Mouse (Mus musculus) CH12.LX (cell line): ENCODE data around the gene Rtel1. TPM values are rescaled to one million over a fixed set of nuclear protein-coding genes. Genes with fewer than 3 reads are reported as not detected.

Experiments used
- DNase-seq: peaks from one replicate; pipeline ENCODE4 v3.0.0-alpha.2; 2013; ENCODE audit errors: extremely low read depth
- H3K27ac ChIP-seq: 2 replicates; pipeline ENCODE4 v1.5.1; 2012; ENCODE audit warnings: low read depth, mild to moderate bottlenecking, control low read depth, moderate library complexity; ENCODE audit not compliant: insufficient read depth
- H3K27me3 ChIP-seq: replicated peaks from 2 replicates; pipeline ENCODE3; 2012; ENCODE audit warnings: inconsistent platforms
- H3K36me3 ChIP-seq, 2 experiments: replicated peaks in 1 of 2; 2 replicates each; pipeline versions ENCODE3 to v1.6.1; 2012; ENCODE audit warnings: inconsistent platforms in 1 of 2, low read length in 1 of 2, mild to moderate bottlenecking in 1 of 2, mixed read lengths in 1 of 2, moderate library complexity in 1 of 2; ENCODE audit not compliant: control insufficient read depth in 1 of 2, insufficient read depth in 1 of 2
- H3K4me1 ChIP-seq, 2 experiments: 2 replicates each; pipeline ENCODE4 v1.6.1; 2012; ENCODE audit warnings: inconsistent platforms in 1 of 2, moderate library complexity in 1 of 2; ENCODE audit not compliant: insufficient read depth in 2 of 2, control insufficient read depth in 1 of 2
- H3K4me2 ChIP-seq: 2 replicates; pipeline ENCODE4 v1.6.1; 2012; ENCODE audit warnings: low read depth, mild to moderate bottlenecking, control low read depth; ENCODE audit not compliant: poor library complexity, insufficient read depth, severe bottlenecking
- H3K4me3 ChIP-seq, 3 experiments: fragments of 150-350 bp in 1 of 3; sonication (generic) in 1 of 3; replicated peaks in 1 of 3; 2 replicates each; pipeline versions ENCODE3 to v1.5.1; 2011 to 2012; ENCODE audit warnings: low read depth in 2 of 3, low read length in 2 of 3, mild to moderate bottlenecking in 2 of 3, moderate library complexity in 2 of 3, control low read depth in 1 of 3, improper control_type of control experiment in 1 of 3, inconsistent platforms in 1 of 3, mixed read lengths in 1 of 3; ENCODE audit not compliant: poor library complexity in 1 of 3
- H3K79me2 ChIP-seq: replicated peaks from 2 replicates; pipeline ENCODE4 v1.6.1; 2012; ENCODE audit warnings: mild to moderate bottlenecking, moderate library complexity; ENCODE audit not compliant: control insufficient read depth, poor library complexity, insufficient read depth, severe bottlenecking; ENCODE audit errors: extremely low read depth
- H3K9ac ChIP-seq: 2 replicates; pipeline ENCODE4 v1.6.1; 2012; ENCODE audit warnings: low read depth, mild to moderate bottlenecking, control low read depth, moderate library complexity; ENCODE audit not compliant: insufficient read depth
- H3K9me3 ChIP-seq: replicated peaks from 2 replicates; pipeline ENCODE3; 2012; ENCODE audit warnings: low read length, inconsistent platforms, mixed read lengths
- E2F4 ChIP-seq: IDR thresholded peaks from 2 replicates; pipeline ENCODE4 v1.6.1; 2011; ENCODE audit warnings: low read depth, low read length, improper control_type of control experiment; ENCODE audit not compliant: insufficient replicate concordance
- JUND ChIP-seq: conservative IDR thresholded peaks from 2 replicates; pipeline ENCODE4 v1.6.1; 2011; ENCODE audit warnings: low read depth, low read length, improper control_type of control experiment
- KAT2A ChIP-seq: IDR thresholded peaks from 2 replicates; pipeline ENCODE4 v1.6.1; 2012; ENCODE audit warnings: low read length, improper control_type of control experiment, inconsistent platforms; ENCODE audit not compliant: insufficient replicate concordance
- MAFK ChIP-seq: IDR thresholded peaks from 2 replicates; pipeline ENCODE4 v1.6.1; 2011; ENCODE audit warnings: low read length, improper control_type of control experiment; ENCODE audit not compliant: insufficient replicate concordance
- MEF2A ChIP-seq: IDR thresholded peaks from 2 replicates; pipeline ENCODE4 v1.6.1; 2014; ENCODE audit warnings: low read depth, mild to moderate bottlenecking, inconsistent platforms, low read length, improper control_type of control experiment, borderline replicate concordance
- POLR2A ChIP-seq: IDR thresholded peaks from 2 replicates; pipeline ENCODE4 v1.6.1; 2011; ENCODE audit warnings: low read depth, mild to moderate bottlenecking, improper control_type of control experiment, low read length
- RAD21 ChIP-seq: IDR thresholded peaks from 2 replicates; pipeline ENCODE4 v1.6.1; 2011; ENCODE audit warnings: low read depth, mild to moderate bottlenecking, low read length, improper control_type of control experiment, moderate library complexity
- RCOR1 ChIP-seq: conservative IDR thresholded peaks from 2 replicates; pipeline ENCODE4 v1.6.1; 2012; ENCODE audit warnings: low read depth, mild to moderate bottlenecking, inconsistent platforms, low read length, improper control_type of control experiment
- SIN3A ChIP-seq: IDR thresholded peaks from 2 replicates; pipeline ENCODE4 v1.6.1; 2012; ENCODE audit warnings: low read length, improper control_type of control experiment, inconsistent platforms
- SMC3 ChIP-seq: IDR thresholded peaks from 2 replicates; pipeline ENCODE4 v1.6.1; 2011; ENCODE audit warnings: low read depth, low read length, improper control_type of control experiment
- UBTF ChIP-seq: IDR thresholded peaks from 2 replicates; pipeline ENCODE4 v1.6.1; 2012; ENCODE audit warnings: low read depth, mild to moderate bottlenecking, inconsistent platforms, low read length, improper control_type of control experiment, moderate library complexity
- USF1 ChIP-seq: IDR thresholded peaks from 2 replicates; pipeline ENCODE4 v1.6.1; 2014; ENCODE audit warnings: low read depth, mild to moderate bottlenecking, inconsistent platforms, low read length, improper control_type of control experiment
- dilution Hi-C: fragments of 300-500 bp; cut with MboI; formaldehyde crosslinking; loops from 2 replicates; pipeline ENCODE4 v1.14.3; 2020; ENCODE audit warnings: low sequenced_read_pairs; ENCODE audit not compliant: extremely low pct_unique_long_range_greater_than_20kb, extremely low pct_ligation_motif_present
- in situ Hi-C: fragments of 300-500 bp; cut with MboI; formaldehyde crosslinking; loops from 3 replicates; pipeline ENCODE4 v1.14.3; 2019; ENCODE audit warnings: low sequenced_read_pairs, low pct_ligation_motif_present, low pct_unique_long_range_greater_than_20kb, mixed read lengths
- polyA plus RNA-seq: library from polyadenylated mRNA; unstranded; fragments of >175 nt; gene quantifications from 2 replicates; pipeline ENCODE4 v1.2.1, GENCODE M21; 2012; ENCODE audit warnings: low read depth; ENCODE audit not compliant: insufficient read length
- total RNA-seq, 2 experiments: library from RNA; depleted of rRNA; stranded (reverse); fragments of 300-350 nt in 1 of 2; fragments of >200 nt in 1 of 2; gene quantifications; 2 replicates each; pipeline ENCODE4 v1.2.3; 2012 to 2014

Gene Rtel1
- total and polyA plus RNA-seq, 3 experiments = 65.4 to 89.2 (median 67.6) TPM

DNA sequence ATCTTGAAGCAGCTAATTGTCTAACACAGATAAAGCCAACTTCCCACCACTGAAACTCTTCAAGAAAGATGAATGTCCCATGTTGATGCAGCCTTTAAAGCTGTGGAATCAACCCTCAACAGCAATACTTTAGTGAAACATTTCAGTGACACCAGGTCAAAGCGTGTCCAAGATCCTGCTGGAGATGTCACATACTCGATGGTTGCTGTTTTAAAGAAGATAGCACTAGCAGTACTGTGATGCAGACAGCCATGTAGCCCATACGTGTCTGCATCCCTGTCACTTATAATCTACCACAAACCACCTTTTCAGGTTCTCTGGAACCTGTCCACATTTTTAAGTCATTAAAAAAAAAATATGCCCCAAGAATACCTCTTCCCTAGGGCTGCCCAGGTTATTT is 84.2 kb downstream of the Rtel1 start:
- Histone ChIP-seq H3K4me3 (no peak overlapping the region), H3K27me3 (no peaks in the 10 kb centered on the region), H3K36me3 (peaks cover 5 to 36% of the 10 kb centered on the region in 2 experiments), H3K9me3 (no peaks in the 10 kb centered on the region), H3K9ac (no peak overlapping the region), H3K79me2 (no peaks in the 10 kb centered on the region), H3K4me1 (0 out of 4 replicates have a peak, but pooled peaks cover 0 to 3% of the 10 kb centered on the region in 2 experiments), H3K27ac (no peak overlapping the region), H3K4me2 (no peak overlapping the region)
- DNase-seq = no peak
- in situ Hi-C loops (loop anchor here (10.0 kb wide), 1 partner anchor 291 kb away; the partner anchor contains the start of genes Lkaaear1 and Rgs19), dilution Hi-C loops (no loop called here)
- no peak for TF ChIP-seq JUND
- TF ChIP-seq MEF2A = no peak
- TF ChIP-seq SMC3 = no peak
- TF ChIP-seq MAFK = no peak
- no peak for TF ChIP-seq RAD21
- no peak for TF ChIP-seq SIN3A
- TF ChIP-seq KAT2A = no peak
- no peak for TF ChIP-seq E2F4
- no peak for TF ChIP-seq POLR2A
- no peak for TF ChIP-seq USF1
- TF ChIP-seq UBTF = no peak
- no peak for TF ChIP-seq RCOR1

Other genes starting within 250 kb of the Rtel1 start
- gene Kcnq2, start 184.4 kb upstream of the Rtel1 start, total RNA-seq (2012; rRNA removed) = 0.04 TPM in 2 replicates
- not detected in 2 replicates for gene Kcnq2, start 184.4 kb upstream of the Rtel1 start, total RNA-seq (2014; rRNA removed)
- not detected in 2 replicates for gene Kcnq2, start 184.4 kb upstream of the Rtel1 start, polyA plus RNA-seq
- gene Eef1a2, start 162.7 kb upstream of the Rtel1 start, total RNA-seq (2012; rRNA removed) = not detected in 2 replicates
- not detected in 2 replicates for gene Eef1a2, start 162.7 kb upstream of the Rtel1 start, total RNA-seq (2014; rRNA removed)
- gene Eef1a2, start 162.7 kb upstream of the Rtel1 start, polyA plus RNA-seq = not detected in 2 replicates
- 60.0 and 68.9 TPM in 2 replicates for gene Ppdpf, start 132.5 kb upstream of the Rtel1 start, total RNA-seq (2012; rRNA removed)
- 57.6 and 71.2 TPM in 2 replicates for gene Ppdpf, start 132.5 kb upstream of the Rtel1 start, total RNA-seq (2014; rRNA removed)
- gene Ppdpf, start 132.5 kb upstream of the Rtel1 start, polyA plus RNA-seq = 75.5 and 113 TPM in 2 replicates
- 0.04 and 0.17 TPM in 2 replicates for gene Ptk6, start 117.0 kb upstream of the Rtel1 start, total RNA-seq (2012; rRNA removed)
- 0.05 TPM in 1 of 2 replicates, not detected in the other for gene Ptk6, start 117.0 kb upstream of the Rtel1 start, total RNA-seq (2014; rRNA removed)
- 0.07 and 0.09 TPM in 2 replicates for gene Ptk6, start 117.0 kb upstream of the Rtel1 start, polyA plus RNA-seq
- gene Srms, start 106.6 kb upstream of the Rtel1 start, total RNA-seq (2012; rRNA removed) = 0.08 and 0.17 TPM in 2 replicates
- 0.13 and 0.14 TPM in 2 replicates for gene Srms, start 106.6 kb upstream of the Rtel1 start, total RNA-seq (2014; rRNA removed)
- 0.41 TPM in 1 of 2 replicates, not detected in the other for gene Srms, start 106.6 kb upstream of the Rtel1 start, polyA plus RNA-seq
- 0.25 and 0.59 TPM in 2 replicates for gene Fndc11, start 99.7 kb upstream of the Rtel1 start, total RNA-seq (2012; rRNA removed)
- gene Fndc11, start 99.7 kb upstream of the Rtel1 start, total RNA-seq (2014; rRNA removed) = not detected in 2 replicates
- gene Fndc11, start 99.7 kb upstream of the Rtel1 start, polyA plus RNA-seq = not detected in 2 replicates
- 14.8 and 18.3 TPM in 2 replicates for gene Helz2, start 77.7 kb upstream of the Rtel1 start, total RNA-seq (2012; rRNA removed)
- 4.8 and 5.6 TPM in 2 replicates for gene Helz2, start 77.7 kb upstream of the Rtel1 start, total RNA-seq (2014; rRNA removed)
- gene Helz2, start 77.7 kb upstream of the Rtel1 start, polyA plus RNA-seq = 16.0 and 18.0 TPM in 2 replicates
- 14.2 and 17.3 TPM in 2 replicates for gene Gmeb2, start 31.7 kb upstream of the Rtel1 start, total RNA-seq (2012; rRNA removed)
- 11.1 and 11.6 TPM in 2 replicates for gene Gmeb2, start 31.7 kb upstream of the Rtel1 start, total RNA-seq (2014; rRNA removed)
- gene Gmeb2, start 31.7 kb upstream of the Rtel1 start, polyA plus RNA-seq = 20.4 and 20.7 TPM in 2 replicates
- gene Stmn3, start 5.2 kb upstream of the Rtel1 start, total RNA-seq (2012; rRNA removed) = not detected in 2 replicates
- not detected in 2 replicates for gene Stmn3, start 5.2 kb upstream of the Rtel1 start, total RNA-seq (2014; rRNA removed)
- not detected in 2 replicates for gene Stmn3, start 5.2 kb upstream of the Rtel1 start, polyA plus RNA-seq
- 23.9 and 29.8 TPM in 2 replicates for gene Zgpat, start 45.2 kb downstream of the Rtel1 start, total RNA-seq (2012; rRNA removed)
- gene Zgpat, start 45.2 kb downstream of the Rtel1 start, total RNA-seq (2014; rRNA removed) = 18.4 and 19.3 TPM in 2 replicates
- gene Zgpat, start 45.2 kb downstream of the Rtel1 start, polyA plus RNA-seq = 20.9 and 21.1 TPM in 2 replicates
- 29.2 and 35.5 TPM in 2 replicates for gene Arfrp1, start 45.7 kb downstream of the Rtel1 start, total RNA-seq (2012; rRNA removed)
- 45.3 and 46.0 TPM in 2 replicates for gene Arfrp1, start 45.7 kb downstream of the Rtel1 start, total RNA-seq (2014; rRNA removed)
- gene Arfrp1, start 45.7 kb downstream of the Rtel1 start, polyA plus RNA-seq = 55.6 and 72.7 TPM in 2 replicates
- gene Lime1, start 60.3 kb downstream of the Rtel1 start, total RNA-seq (2012; rRNA removed) = 59.7 and 61.8 TPM in 2 replicates
- gene Lime1, start 60.3 kb downstream of the Rtel1 start, total RNA-seq (2014; rRNA removed) = 61.5 and 67.0 TPM in 2 replicates
- gene Lime1, start 60.3 kb downstream of the Rtel1 start, polyA plus RNA-seq = 70.7 and 73.9 TPM in 2 replicates
- 4.1 and 9.3 TPM in 2 replicates for gene Zbtb46, start 139.7 kb downstream of the Rtel1 start, total RNA-seq (2012; rRNA removed)
- 6.2 and 6.7 TPM in 2 replicates for gene Zbtb46, start 139.7 kb downstream of the Rtel1 start, total RNA-seq (2014; rRNA removed)
- gene Zbtb46, start 139.7 kb downstream of the Rtel1 start, polyA plus RNA-seq = 5.3 and 6.0 TPM in 2 replicates
- 0.13 TPM in 1 of 2 replicates, not detected in the other for gene Abhd16b, start 173.5 kb downstream of the Rtel1 start, total RNA-seq (2012; rRNA removed)
- gene Abhd16b, start 173.5 kb downstream of the Rtel1 start, total RNA-seq (2014; rRNA removed) = not detected in 2 replicates
- gene Abhd16b, start 173.5 kb downstream of the Rtel1 start, polyA plus RNA-seq = 0.45 TPM in 1 of 2 replicates, not detected in the other
- gene Tpd52l2, start 177.4 kb downstream of the Rtel1 start, total RNA-seq (2012; rRNA removed) = 80.7 and 90.4 TPM in 2 replicates
- 126 and 127 TPM in 2 replicates for gene Tpd52l2, start 177.4 kb downstream of the Rtel1 start, total RNA-seq (2014; rRNA removed)
- gene Tpd52l2, start 177.4 kb downstream of the Rtel1 start, polyA plus RNA-seq = 92.0 and 92.1 TPM in 2 replicates
- gene Dnajc5, start 200.7 kb downstream of the Rtel1 start, total RNA-seq (2012; rRNA removed) = 54.5 and 57.6 TPM in 2 replicates
- gene Dnajc5, start 200.7 kb downstream of the Rtel1 start, total RNA-seq (2014; rRNA removed) = 45.5 and 51.1 TPM in 2 replicates
- 54.6 and 62.7 TPM in 2 replicates for gene Dnajc5, start 200.7 kb downstream of the Rtel1 start, polyA plus RNA-seq